Mouse (Mus musculus): ENCODE data around the gene Mlx. TPM values are rescaled to one million over a fixed set of nuclear protein-coding genes. Genes with fewer than 3 reads are reported as not detected.

Gene Mlx
- 8.3 TPM for polyA plus RNA-seq (2014; fragmentation: Illumina TruSeq; extraction: RNeasy Lipid Tissue Mini Kit (QIAGEN cat#74804); ENCODE audit: low read depth, low replicate concordance)

GRCm38 (mm10) chr11:101086756-101087681 is at the start of gene Mlx:
Gene Mlx, plus strand, starts transcription at chr11:101087277.

GRCm38 (mm10) chr11:101069391-101070188 is 17.5 kb upstream of the Mlx start, which contains the start of gene Naglu:
Gene Naglu, plus strand, starts transcription at chr11:101070012.

GRCm38 (mm10) chr11:101078121-101078520 is 9.0 kb upstream of the Mlx start, which contains the start of gene Hsd17b1:
Gene Hsd17b1, plus strand, starts transcription at chr11:101078411.

GRCm38 (mm10) chr11:101082208-101083082 is 4.6 kb upstream of the Mlx start, which contains the start of gene Coasy:
Gene Coasy, plus strand, starts transcription at chr11:101082565.

GRCm38 (mm10) chr11:101095314-101096024 is 8.4 kb downstream of the Mlx start, which contains the start of gene Psmc3ip:
Gene Psmc3ip, minus strand, starts transcription at chr11:101095436.

GRCm38 (mm10) chr11:101119761-101120544 is 32.9 kb downstream of the Mlx start, which contains the start of the genes Retreg3 and Tubg1:
Gene Retreg3, minus strand, starts transcription at chr11:101119893.
Gene Tubg1, plus strand, starts transcription at chr11:101119938.

Other genes with a start within 250 kb of the Mlx start
- 0.42 TPM for gene Stat5b, start 236.6 kb upstream of the Mlx start, polyA plus RNA-seq (2014; fragmentation: Illumina TruSeq; extraction: RNeasy Lipid Tissue Mini Kit (QIAGEN cat#74804); ENCODE audit: low read depth, low replicate concordance)
- 0.85 TPM for gene Stat5a, start 227.9 kb upstream of the Mlx start, polyA plus RNA-seq (2014; fragmentation: Illumina TruSeq; extraction: RNeasy Lipid Tissue Mini Kit (QIAGEN cat#74804); ENCODE audit: low read depth, low replicate concordance)
- gene Stat3, start 147.7 kb upstream of the Mlx start, polyA plus RNA-seq (2014; fragmentation: Illumina TruSeq; extraction: RNeasy Lipid Tissue Mini Kit (QIAGEN cat#74804); ENCODE audit: low read depth, low replicate concordance), result 10.7 TPM
- gene Cavin1, start 116.4 kb upstream of the Mlx start, polyA plus RNA-seq (2014; fragmentation: Illumina TruSeq; extraction: RNeasy Lipid Tissue Mini Kit (QIAGEN cat#74804); ENCODE audit: low read depth, low replicate concordance), result 5.4 TPM
- 31.0 TPM for gene Atp6v0a1, start 77.8 kb upstream of the Mlx start, polyA plus RNA-seq (2014; fragmentation: Illumina TruSeq; extraction: RNeasy Lipid Tissue Mini Kit (QIAGEN cat#74804); ENCODE audit: low read depth, low replicate concordance)
- gene Naglu, start 17.3 kb upstream of the Mlx start, polyA plus RNA-seq (2014; fragmentation: Illumina TruSeq; extraction: RNeasy Lipid Tissue Mini Kit (QIAGEN cat#74804); ENCODE audit: low read depth, low replicate concordance), result 0.98 TPM
- 0.62 TPM for gene Hsd17b1, start 8.9 kb upstream of the Mlx start, polyA plus RNA-seq (2014; fragmentation: Illumina TruSeq; extraction: RNeasy Lipid Tissue Mini Kit (QIAGEN cat#74804); ENCODE audit: low read depth, low replicate concordance)
- 1.7 TPM for gene Coasy, start 4.7 kb upstream of the Mlx start, polyA plus RNA-seq (2014; fragmentation: Illumina TruSeq; extraction: RNeasy Lipid Tissue Mini Kit (QIAGEN cat#74804); ENCODE audit: low read depth, low replicate concordance)
- gene Psmc3ip, start 8.2 kb downstream of the Mlx start, polyA plus RNA-seq (2014; fragmentation: Illumina TruSeq; extraction: RNeasy Lipid Tissue Mini Kit (QIAGEN cat#74804); ENCODE audit: low read depth, low replicate concordance), result 124 TPM
- 14.0 TPM for gene Retreg3, start 32.6 kb downstream of the Mlx start, polyA plus RNA-seq (2014; fragmentation: Illumina TruSeq; extraction: RNeasy Lipid Tissue Mini Kit (QIAGEN cat#74804); ENCODE audit: low read depth, low replicate concordance)
- gene Tubg1, start 32.7 kb downstream of the Mlx start, polyA plus RNA-seq (2014; fragmentation: Illumina TruSeq; extraction: RNeasy Lipid Tissue Mini Kit (QIAGEN cat#74804); ENCODE audit: low read depth, low replicate concordance), result 2.5 TPM
- 0.22 TPM for gene Tubg2, start 68.6 kb downstream of the Mlx start, polyA plus RNA-seq (2014; fragmentation: Illumina TruSeq; extraction: RNeasy Lipid Tissue Mini Kit (QIAGEN cat#74804); ENCODE audit: low read depth, low replicate concordance)
- gene Cntnap1, start 83.2 kb downstream of the Mlx start, polyA plus RNA-seq (2014; fragmentation: Illumina TruSeq; extraction: RNeasy Lipid Tissue Mini Kit (QIAGEN cat#74804); ENCODE audit: low read depth, low replicate concordance), result 0.13 TPM
- not detected for gene Plekhh3, start 84.1 kb downstream of the Mlx start, polyA plus RNA-seq (2014; fragmentation: Illumina TruSeq; extraction: RNeasy Lipid Tissue Mini Kit (QIAGEN cat#74804); ENCODE audit: low read depth, low replicate concordance)
- not detected for gene Ccr10, start 88.2 kb downstream of the Mlx start, polyA plus RNA-seq (2014; fragmentation: Illumina TruSeq; extraction: RNeasy Lipid Tissue Mini Kit (QIAGEN cat#74804); ENCODE audit: low read depth, low replicate concordance)
- gene Ezh1, start 139.2 kb downstream of the Mlx start, polyA plus RNA-seq (2014; fragmentation: Illumina TruSeq; extraction: RNeasy Lipid Tissue Mini Kit (QIAGEN cat#74804); ENCODE audit: low read depth, low replicate concordance), result 12.7 TPM
- gene Ramp2, start 158.8 kb downstream of the Mlx start, polyA plus RNA-seq (2014; fragmentation: Illumina TruSeq; extraction: RNeasy Lipid Tissue Mini Kit (QIAGEN cat#74804); ENCODE audit: low read depth, low replicate concordance), result 1.1 TPM
- gene Vps25, start 166.4 kb downstream of the Mlx start, polyA plus RNA-seq (2014; fragmentation: Illumina TruSeq; extraction: RNeasy Lipid Tissue Mini Kit (QIAGEN cat#74804); ENCODE audit: low read depth, low replicate concordance), result 28.3 TPM
- 1.5 TPM for gene Wnk4, start 173.3 kb downstream of the Mlx start, polyA plus RNA-seq (2014; fragmentation: Illumina TruSeq; extraction: RNeasy Lipid Tissue Mini Kit (QIAGEN cat#74804); ENCODE audit: low read depth, low replicate concordance)
- 172 TPM for gene Cntd1, start 191.7 kb downstream of the Mlx start, polyA plus RNA-seq (2014; fragmentation: Illumina TruSeq; extraction: RNeasy Lipid Tissue Mini Kit (QIAGEN cat#74804); ENCODE audit: low read depth, low replicate concordance)
- gene Coa3, start 191.8 kb downstream of the Mlx start, polyA plus RNA-seq (2014; fragmentation: Illumina TruSeq; extraction: RNeasy Lipid Tissue Mini Kit (QIAGEN cat#74804); ENCODE audit: low read depth, low replicate concordance), result 4.0 TPM
- 78.8 TPM for gene Becn1, start 215.0 kb downstream of the Mlx start, polyA plus RNA-seq (2014; fragmentation: Illumina TruSeq; extraction: RNeasy Lipid Tissue Mini Kit (QIAGEN cat#74804); ENCODE audit: low read depth, low replicate concordance)
- gene Psme3, start 228.9 kb downstream of the Mlx start, polyA plus RNA-seq (2014; fragmentation: Illumina TruSeq; extraction: RNeasy Lipid Tissue Mini Kit (QIAGEN cat#74804); ENCODE audit: low read depth, low replicate concordance), result 427 TPM
- gene Aoc2, start 237.8 kb downstream of the Mlx start, polyA plus RNA-seq (2014; fragmentation: Illumina TruSeq; extraction: RNeasy Lipid Tissue Mini Kit (QIAGEN cat#74804); ENCODE audit: low read depth, low replicate concordance), result 0.48 TPM
- gene Aoc3, start 243.3 kb downstream of the Mlx start, polyA plus RNA-seq (2014; fragmentation: Illumina TruSeq; extraction: RNeasy Lipid Tissue Mini Kit (QIAGEN cat#74804); ENCODE audit: low read depth, low replicate concordance), result 2.1 TPM

All from testis, adult 10 weeks (tissue).